Mouse (Mus musculus) activated CD4-positive, CD25-positive, alpha-beta regulatory T cell, adult 4 months (primary cell): ENCODE measurements around the gene Atg10. TPM values are rescaled to one million over a fixed set of nuclear protein-coding genes. Genes with fewer than 3 reads are reported as not detected.

ENCODE experiments used
- polyA plus RNA-seq, 2 experiments: library from polyadenylated mRNA; unstranded; fragments of 100-300 nt; shearing (Covaris generic); gene quantifications; one replicate each; pipeline ENCODE4 v1.2.1; 2017

Gene Atg10
- polyA plus RNA-seq, 2 experiments from 2014 or later = 18.6 to 25.8 TPM

Other genes with a start within 250 kb of the Atg10 start
- 100 to 1,000 TPM in 1 of 2 experiments, 10 to 100 TPM in 1; 96.5 to 129 TPM for gene Ssbp2, start 236.3 kb upstream of the Atg10 start, polyA plus RNA-seq